Mouse (Mus musculus) stomach, postnatal 0 days (tissue): ENCODE data around the gene Tmem235. TPM values are rescaled to one million over a fixed set of nuclear protein-coding genes. Genes with fewer than 3 reads are reported as not detected.

Source experiments
- ATAC-seq: fragments of 200-750 bp; cut with Nextera tagmentation; 2 replicates; pipeline ENCODE4 v1.8.0; 2017; ENCODE audit not compliant: low FRiP score, low TSS enrichment
- DNase-seq: peaks from one replicate; pipeline ENCODE4 v3.0.0-alpha.2; 2016; ENCODE audit warnings: low spot score
- H3K27ac ChIP-seq: fragments of 300-500 bp; sonication (generic); replicated peaks from 2 replicates; pipeline ENCODE4 v1.5.1; 2014; ENCODE audit warnings: mild to moderate bottlenecking, control low read depth
- H3K27me3 ChIP-seq: fragments of 300-500 bp; sonication (generic); 2 replicates; pipeline ENCODE4 v1.6.1; 2014; ENCODE audit warnings: low read length; ENCODE audit not compliant: control insufficient read depth, insufficient read depth
- H3K36me3 ChIP-seq: fragments of 300-500 bp; sonication (generic); 2 replicates; pipeline ENCODE4 v1.6.1; 2014; ENCODE audit warnings: low read length, mixed read lengths; ENCODE audit not compliant: control insufficient read depth, insufficient read depth
- H3K4me1 ChIP-seq: fragments of 300-500 bp; sonication (generic); replicated peaks from 2 replicates; pipeline ENCODE4 v1.6.1; 2014; ENCODE audit warnings: antibody characterized with exemption; ENCODE audit not compliant: control insufficient read depth, insufficient read depth
- H3K4me2 ChIP-seq: fragments of 300-500 bp; sonication (generic); replicated peaks from 2 replicates; pipeline ENCODE4 v1.6.1; 2014; ENCODE audit warnings: low read depth, mild to moderate bottlenecking, control low read depth, moderate library complexity
- H3K4me3 ChIP-seq: fragments of 300-500 bp; sonication (generic); 2 replicates; pipeline ENCODE4 v1.5.1; 2014; ENCODE audit warnings: low read depth, low read length, control low read depth
- H3K9ac ChIP-seq: fragments of 300-500 bp; sonication (generic); 2 replicates; pipeline ENCODE4 v1.6.1; 2014; ENCODE audit warnings: mild to moderate bottlenecking, low read length, control low read depth, mixed read lengths
- H3K9me3 ChIP-seq: fragments of 300-500 bp; sonication (generic); 2 replicates; pipeline ENCODE4 v1.6.1; 2016; ENCODE audit warnings: low read length; ENCODE audit not compliant: control insufficient read depth
- CTCF ChIP-seq: IDR thresholded peaks from 2 replicates; pipeline ENCODE4 v1.5.1; 2016; ENCODE audit warnings: antibody characterized with exemption, low read depth, mild to moderate bottlenecking, moderate library complexity
- EP300 ChIP-seq: optimal IDR thresholded peaks from 2 replicates; pipeline ENCODE3; 2016; ENCODE audit warnings: antibody characterized with exemption
- WGBS: fragments of 180-500 bp; shearing (Covaris S2); extraction: QIAGEN DNeasy Blood & Tissue Kit; methylation state at CpG from one replicate; pipeline ENCODE4 v1.1.7; 2014; 5-methylcytosine and 5-hydroxymethylcytosine counted together
- polyA plus RNA-seq: library from polyadenylated mRNA; unstranded; fragments of >200 nt; fragmentation: Nextera tagmentation; extraction: Ambion mirVana; gene quantifications from 2 replicates; pipeline ENCODE4 v1.2.1, GENCODE M21; 2015

Gene Tmem235
- polyA plus RNA-seq, 1 experiment from 2014 or later: not detected

GRCm38 (mm10) chr11:117878892-117879291 is 18.3 kb downstream of the Tmem235 start:
- Histone ChIP-seq H3K9me3 (no peaks in the 10 kb centered on the region), H3K4me1 (peaks cover 16% of the 10 kb centered on the region), H3K27me3 (no peaks in the 10 kb centered on the region), H3K4me3 (no peak overlapping the region), H3K27ac (peak overlapping the region; percentile 58), H3K4me2 (peak overlapping the region; percentile 32), H3K9ac (no peak overlapping the region), H3K36me3 (no peaks in the 10 kb centered on the region)
- DNase-seq (no peak), ATAC-seq (no peak)
- 25% methylated on average over 8 of the region's 8 CpGs for WGBS
- TF ChIP-seq CTCF (no peak), EP300 (no peak)

GRCm38 (mm10) chr11:117879676-117880075 is 19.1 kb downstream of the Tmem235 start:
- H3K27me3 ChIP-seq: no peaks in the 10 kb centered on the region
- H3K4me1 ChIP-seq: peaks cover 16% of the 10 kb centered on the region
- H3K36me3 ChIP-seq: no peaks in the 10 kb centered on the region
- no peaks in the 10 kb centered on the region for H3K9me3 ChIP-seq
- H3K4me2 ChIP-seq: no peak overlapping the region
- TF ChIP-seq CTCF (no peak), EP300 (no peak)
- H3K27ac ChIP-seq: peak overlapping the region; percentile 35; the same call in 1 of the 2 replicates
- ATAC-seq (no peak), DNase-seq (no peak)
- 68% methylated on average over 6 of the region's 6 CpGs for WGBS
- H3K9ac ChIP-seq: no peak overlapping the region
- H3K4me3 ChIP-seq: no peak overlapping the region

- Histone ChIP-seq H3K9ac (no peak overlapping the region), H3K36me3 (no peaks in the 10 kb centered on the region), H3K4me3 (no peak overlapping the region), H3K9me3 (no peaks in the 10 kb centered on the region), H3K4me1 (peaks cover 16% of the 10 kb centered on the region), H3K27ac (no peak overlapping the region), H3K27me3 (no peaks in the 10 kb centered on the region), H3K4me2 (no peak overlapping the region)
- ATAC-seq: no peak
- no peak for DNase-seq
- WGBS: 88% methylated on average over 9 of the region's 9 CpGs
- TF ChIP-seq EP300 (no peak), CTCF (no peak)
Observed at GRCm38 (mm10) chr11:117880336-117880976, 19.9 kb downstream of the Tmem235 start.

- Histone ChIP-seq H3K4me3 (no peak overlapping the region), H3K36me3 (no peaks in the 10 kb centered on the region), H3K9ac (no peak overlapping the region), H3K9me3 (no peaks in the 10 kb centered on the region), H3K27ac (peak overlapping the region; percentile 69), H3K4me1 (peaks cover 16% of the 10 kb centered on the region), H3K27me3 (no peaks in the 10 kb centered on the region), H3K4me2 (no peak overlapping the region)
- ATAC-seq (no peak), DNase-seq (no peak)
- WGBS: 85% methylated on average over 6 of the region's 6 CpGs
- no peak for TF ChIP-seq EP300
- no peak for TF ChIP-seq CTCF
Observed at GRCm38 (mm10) chr11:117880977-117881358, 20.4 kb downstream of the Tmem235 start.

- DNase-seq (peak; percentile 78), ATAC-seq (peak; percentile 55)
- H3K9me3 ChIP-seq: no peaks in the 10 kb centered on the region
- H3K4me1 ChIP-seq: peaks cover 16% of the 10 kb centered on the region
- 0 out of 2 replicates have a peak overlapping the region, but pooled peaks have one; percentile 8 for H3K4me2 ChIP-seq
- H3K4me3 ChIP-seq: no peak overlapping the region
- no peaks in the 10 kb centered on the region for H3K27me3 ChIP-seq
- H3K36me3 ChIP-seq: no peaks in the 10 kb centered on the region
- H3K27ac ChIP-seq: peak overlapping the region; percentile 69
- peak overlapping the region; percentile 18; the same call in 1 of the 2 replicates for H3K9ac ChIP-seq
- no peak for TF ChIP-seq CTCF
- TF ChIP-seq EP300: no peak
- 4% methylated on average over 8 of the region's 8 CpGs for WGBS
Observed at GRCm38 (mm10) chr11:117881787-117882186, 21.2 kb downstream of the Tmem235 start.

GRCm38 (mm10) chr11:117882208-117882607 is 21.7 kb downstream of the Tmem235 start:
- H3K9me3 ChIP-seq: no peaks in the 10 kb centered on the region
- H3K27me3 ChIP-seq: no peaks in the 10 kb centered on the region
- ATAC-seq (no peak), DNase-seq (no peak)
- peak overlapping the region; percentile 27; the same call in 1 of the 2 replicates for H3K9ac ChIP-seq
- no peak overlapping the region for H3K4me3 ChIP-seq
- H3K27ac ChIP-seq: peak overlapping the region; percentile 69
- WGBS: 50% methylated on average over 1 of the region's 1 CpGs
- peaks cover 16% of the 10 kb centered on the region for H3K4me1 ChIP-seq
- no peak overlapping the region for H3K4me2 ChIP-seq
- H3K36me3 ChIP-seq: no peaks in the 10 kb centered on the region
- TF ChIP-seq EP300 (no peak), CTCF (no peak)
